Mouse (Mus musculus): ENCODE data around the gene Mmrn2. TPM values are rescaled to one million over a fixed set of nuclear protein-coding genes. Genes with fewer than 3 reads are reported as not detected.

Gene Mmrn2
- polyA plus RNA-seq, 1 experiment from 2014 or later, result 6.3 TPM

GRCm38 (mm10) chr14:34344361-34344760, 30.9 kb upstream of the Mmrn2 start:
- no peak overlapping the region for H3K4me2 ChIP-seq (ENCODE audit: low read depth, severe bottlenecking)
- no peaks in the 10 kb centered on the region for H3K4me1 ChIP-seq (ENCODE audit: control insufficient read depth, insufficient read depth, low read length)
- DNase-seq (ENCODE audit: low spot score) (no peak), ATAC-seq (ENCODE audit: insufficient number of reproducible peaks, low FRiP score, low TSS enrichment, low read depth) (no peak)
- H3K9ac ChIP-seq (ENCODE audit: low read length), result no peak overlapping the region
- 89% methylated on average over 5 of the region's 5 CpGs for WGBS
- peaks cover 3% of the 10 kb centered on the region; the same call in 1 of the 2 replicates for H3K36me3 ChIP-seq (ENCODE audit: control insufficient read depth, insufficient read depth, low read length)
- no peak overlapping the region for H3K27ac ChIP-seq (replicated peaks; ENCODE audit: low read depth, low read length)
- no peaks in the 10 kb centered on the region for H3K27me3 ChIP-seq (ENCODE audit: control insufficient read depth, insufficient read depth, low read length)
- no peaks in the 10 kb centered on the region for H3K9me3 ChIP-seq (ENCODE audit: control insufficient read depth, low read length)
- no peak overlapping the region for H3K4me3 ChIP-seq (ENCODE audit: low read depth, low read length)

- H3K27ac ChIP-seq (replicated peaks; ENCODE audit: low read depth, low read length), result no peak overlapping the region
- DNase-seq (ENCODE audit: low spot score) (no peak), ATAC-seq (ENCODE audit: insufficient number of reproducible peaks, low FRiP score, low TSS enrichment, low read depth) (0 out of 2 replicates have a peak, but pooled peaks have one; percentile 9)
- no peaks in the 10 kb centered on the region for H3K9me3 ChIP-seq (ENCODE audit: control insufficient read depth, low read length)
- no peaks in the 10 kb centered on the region for H3K4me1 ChIP-seq (ENCODE audit: control insufficient read depth, insufficient read depth, low read length)
- H3K4me3 ChIP-seq (ENCODE audit: low read depth, low read length), result no peak overlapping the region
- no peak overlapping the region for H3K9ac ChIP-seq (ENCODE audit: low read length)
- whole genome bisulfite sequencing, result 54% methylated on average over 12 of the region's 12 CpGs
- peaks cover 3% of the 10 kb centered on the region; the same call in 1 of the 2 replicates for H3K36me3 ChIP-seq (ENCODE audit: control insufficient read depth, insufficient read depth, low read length)
- no peaks in the 10 kb centered on the region for H3K27me3 ChIP-seq (ENCODE audit: control insufficient read depth, insufficient read depth, low read length)
- H3K4me2 ChIP-seq (ENCODE audit: low read depth, severe bottlenecking), result no peak overlapping the region
Measured at GRCm38 (mm10) chr14:34345771-34346566, 29.3 kb upstream of the Mmrn2 start.

- H3K4me3 ChIP-seq (ENCODE audit: low read depth, low read length), result no peak overlapping the region
- no peak overlapping the region for H3K9ac ChIP-seq (ENCODE audit: low read length)
- H3K27ac ChIP-seq (replicated peaks; ENCODE audit: low read depth, low read length), result no peak overlapping the region
- ATAC-seq (ENCODE audit: insufficient number of reproducible peaks, low FRiP score, low TSS enrichment, low read depth) (no peak), DNase-seq (ENCODE audit: low spot score) (no peak)
- no peaks in the 10 kb centered on the region for H3K4me1 ChIP-seq (ENCODE audit: control insufficient read depth, insufficient read depth, low read length)
- H3K9me3 ChIP-seq (ENCODE audit: control insufficient read depth, low read length), result no peaks in the 10 kb centered on the region
- peaks cover 3% of the 10 kb centered on the region; the same call in 1 of the 2 replicates for H3K36me3 ChIP-seq (ENCODE audit: control insufficient read depth, insufficient read depth, low read length)
- no peaks in the 10 kb centered on the region for H3K27me3 ChIP-seq (ENCODE audit: control insufficient read depth, insufficient read depth, low read length)
- 90% methylated on average over 5 of the region's 5 CpGs for WGBS
- H3K4me2 ChIP-seq (ENCODE audit: low read depth, severe bottlenecking), result no peak overlapping the region
Measured at GRCm38 (mm10) chr14:34347084-34347483, 28.2 kb upstream of the Mmrn2 start.

GRCm38 (mm10) chr14:34348301-34348700, 27.0 kb upstream of the Mmrn2 start:
- no peak overlapping the region for H3K4me3 ChIP-seq (ENCODE audit: low read depth, low read length)
- H3K9ac ChIP-seq (ENCODE audit: low read length), result no peak overlapping the region
- no peak for ATAC-seq (ENCODE audit: insufficient number of reproducible peaks, low FRiP score, low TSS enrichment, low read depth)
- H3K27me3 ChIP-seq (ENCODE audit: control insufficient read depth, insufficient read depth, low read length), result no peaks in the 10 kb centered on the region
- WGBS, result 84% methylated on average over 7 of the region's 7 CpGs
- no peaks in the 10 kb centered on the region for H3K4me1 ChIP-seq (ENCODE audit: control insufficient read depth, insufficient read depth, low read length)
- H3K36me3 ChIP-seq (ENCODE audit: control insufficient read depth, insufficient read depth, low read length), result peaks cover under 1% of the 10 kb centered on the region; the same call in 1 of the 2 replicates
- DNase-seq (ENCODE audit: low spot score), result no peak
- H3K27ac ChIP-seq (replicated peaks; ENCODE audit: low read depth, low read length), result no peak overlapping the region
- H3K9me3 ChIP-seq (ENCODE audit: control insufficient read depth, low read length), result no peaks in the 10 kb centered on the region
- no peak overlapping the region for H3K4me2 ChIP-seq (ENCODE audit: low read depth, severe bottlenecking)

- no peak overlapping the region for H3K4me3 ChIP-seq (ENCODE audit: low read depth, low read length)
- H3K9me3 ChIP-seq (ENCODE audit: control insufficient read depth, low read length), result no peaks in the 10 kb centered on the region
- H3K27ac ChIP-seq (replicated peaks; ENCODE audit: low read depth, low read length), result no peak overlapping the region
- no peak overlapping the region for H3K4me2 ChIP-seq (ENCODE audit: low read depth, severe bottlenecking)
- H3K27me3 ChIP-seq (ENCODE audit: control insufficient read depth, insufficient read depth, low read length), result no peaks in the 10 kb centered on the region
- H3K36me3 ChIP-seq (ENCODE audit: control insufficient read depth, insufficient read depth, low read length), result no peaks in the 10 kb centered on the region; the same call in 1 of the 2 replicates
- ATAC-seq (ENCODE audit: insufficient number of reproducible peaks, low FRiP score, low TSS enrichment, low read depth) (no peak), DNase-seq (ENCODE audit: low spot score) (no peak)
- 83% methylated on average over 8 of the region's 8 CpGs for WGBS
- no peaks in the 10 kb centered on the region for H3K4me1 ChIP-seq (ENCODE audit: control insufficient read depth, insufficient read depth, low read length)
- H3K9ac ChIP-seq (ENCODE audit: low read length), result no peak overlapping the region
Measured at GRCm38 (mm10) chr14:34349007-34349406, 26.3 kb upstream of the Mmrn2 start.

GRCm38 (mm10) chr14:34351660-34352059, 23.6 kb upstream of the Mmrn2 start:
- H3K27ac ChIP-seq (replicated peaks; ENCODE audit: low read depth, low read length), result no peak overlapping the region
- DNase-seq (ENCODE audit: low spot score) (no peak), ATAC-seq (ENCODE audit: insufficient number of reproducible peaks, low FRiP score, low TSS enrichment, low read depth) (no peak)
- H3K4me3 ChIP-seq (ENCODE audit: low read depth, low read length), result no peak overlapping the region
- H3K27me3 ChIP-seq (ENCODE audit: control insufficient read depth, insufficient read depth, low read length), result no peaks in the 10 kb centered on the region
- H3K36me3 ChIP-seq (ENCODE audit: control insufficient read depth, insufficient read depth, low read length), result no peaks in the 10 kb centered on the region
- no peak overlapping the region for H3K9ac ChIP-seq (ENCODE audit: low read length)
- no peaks in the 10 kb centered on the region for H3K4me1 ChIP-seq (ENCODE audit: control insufficient read depth, insufficient read depth, low read length)
- H3K9me3 ChIP-seq (ENCODE audit: control insufficient read depth, low read length), result no peaks in the 10 kb centered on the region
- no peak overlapping the region for H3K4me2 ChIP-seq (ENCODE audit: low read depth, severe bottlenecking)
- 76% methylated on average over 3 of the region's 3 CpGs for WGBS

- no peak overlapping the region for H3K4me3 ChIP-seq (ENCODE audit: low read depth, low read length)
- no peaks in the 10 kb centered on the region for H3K4me1 ChIP-seq (ENCODE audit: control insufficient read depth, insufficient read depth, low read length)
- WGBS, result 73% methylated on average over 6 of the region's 6 CpGs
- H3K27ac ChIP-seq (replicated peaks; ENCODE audit: low read depth, low read length), result no peak overlapping the region
- no peak for DNase-seq (ENCODE audit: low spot score)
- H3K27me3 ChIP-seq (ENCODE audit: control insufficient read depth, insufficient read depth, low read length), result no peaks in the 10 kb centered on the region
- no peak overlapping the region for H3K4me2 ChIP-seq (ENCODE audit: low read depth, severe bottlenecking)
- H3K36me3 ChIP-seq (ENCODE audit: control insufficient read depth, insufficient read depth, low read length), result no peaks in the 10 kb centered on the region
- H3K9ac ChIP-seq (ENCODE audit: low read length), result no peak overlapping the region
- H3K9me3 ChIP-seq (ENCODE audit: control insufficient read depth, low read length), result no peaks in the 10 kb centered on the region
- no peak for ATAC-seq (ENCODE audit: insufficient number of reproducible peaks, low FRiP score, low TSS enrichment, low read depth)
Measured at GRCm38 (mm10) chr14:34352523-34352922, 22.7 kb upstream of the Mmrn2 start.

GRCm38 (mm10) chr14:34353326-34353725, 21.9 kb upstream of the Mmrn2 start:
- Histone ChIP-seq H3K4me2 (ENCODE audit: low read depth, severe bottlenecking) (no peak overlapping the region), H3K9me3 (ENCODE audit: control insufficient read depth, low read length) (no peaks in the 10 kb centered on the region), H3K4me3 (ENCODE audit: low read depth, low read length) (no peak overlapping the region), H3K9ac (ENCODE audit: low read length) (no peak overlapping the region), H3K4me1 (ENCODE audit: control insufficient read depth, insufficient read depth, low read length) (no peaks in the 10 kb centered on the region), H3K36me3 (ENCODE audit: control insufficient read depth, insufficient read depth, low read length) (no peaks in the 10 kb centered on the region), H3K27ac (replicated peaks; ENCODE audit: low read depth, low read length) (no peak overlapping the region), H3K27me3 (ENCODE audit: control insufficient read depth, insufficient read depth, low read length) (no peaks in the 10 kb centered on the region)
- no peak for ATAC-seq (ENCODE audit: insufficient number of reproducible peaks, low FRiP score, low TSS enrichment, low read depth)
- no peak for DNase-seq (ENCODE audit: low spot score)
- WGBS, result 94% methylated on average over 3 of the region's 3 CpGs
